Mouse (Mus musculus) lung, postnatal 0 days (tissue): Measurements from ENCODE around the gene Scgb3a1. TPM values are rescaled to one million over a fixed set of nuclear protein-coding genes. Genes with fewer than 3 reads are reported as not detected.

ENCODE experiments used
- ATAC-seq: fragments of 200-750 bp; cut with Nextera tagmentation; 2 replicates; pipeline ENCODE4 v1.8.0; 2017; ENCODE audit warnings: moderate library complexity
- DNase-seq: peaks from one replicate; pipeline ENCODE4 v3.0.0-alpha.2; 2016; ENCODE audit warnings: low spot score
- H3K27ac ChIP-seq: fragments of 300-500 bp; sonication (generic); 2 replicates; pipeline ENCODE4 v1.5.1; 2014; ENCODE audit warnings: antibody characterized with exemption, mild to moderate bottlenecking, low read length, mixed read lengths
- H3K27me3 ChIP-seq: fragments of 300-500 bp; sonication (generic); replicated peaks from 2 replicates; pipeline ENCODE4 v1.6.1; 2014; ENCODE audit warnings: low read length, mixed read lengths; ENCODE audit not compliant: insufficient read depth
- H3K36me3 ChIP-seq: fragments of 300-500 bp; sonication (generic); 2 replicates; pipeline ENCODE4 v1.6.1; 2014; ENCODE audit warnings: low read length, mixed read lengths; ENCODE audit not compliant: insufficient read depth
- H3K4me1 ChIP-seq: fragments of 300-500 bp; sonication (generic); 2 replicates; pipeline ENCODE4 v1.6.1; 2014; ENCODE audit warnings: antibody characterized with exemption, low read depth, low read length, mixed read lengths; ENCODE audit not compliant: insufficient read depth
- H3K4me2 ChIP-seq: fragments of 300-500 bp; sonication (generic); replicated peaks from 2 replicates; pipeline ENCODE4 v1.6.1; 2014; ENCODE audit warnings: low read depth, mild to moderate bottlenecking, low read length, moderate library complexity, mixed read lengths
- H3K4me3 ChIP-seq: fragments of 300-500 bp; sonication (generic); 2 replicates; pipeline ENCODE4 v1.5.1; 2014; ENCODE audit warnings: low read depth, low read length
- H3K9ac ChIP-seq: fragments of 300-500 bp; sonication (generic); replicated peaks from 2 replicates; pipeline ENCODE4 v1.6.1; 2014; ENCODE audit warnings: low read depth, mild to moderate bottlenecking
- H3K9me3 ChIP-seq: fragments of 300-500 bp; sonication (generic); 2 replicates; pipeline ENCODE4 v1.6.1; 2016; ENCODE audit warnings: low read length, mixed read lengths
- CTCF ChIP-seq: IDR thresholded peaks from 2 replicates; pipeline ENCODE4 v1.5.1; 2016; ENCODE audit warnings: antibody characterized with exemption, mild to moderate bottlenecking
- EP300 ChIP-seq: IDR thresholded peaks from 2 replicates; pipeline ENCODE4 v1.6.1; 2016; ENCODE audit warnings: antibody characterized with exemption, mild to moderate bottlenecking, control low read depth
- WGBS: fragments of 180-500 bp; shearing (Covaris S2); extraction: QIAGEN DNeasy Blood & Tissue Kit; methylation state at CpG from one replicate; pipeline ENCODE4 v1.1.7; 2014; 5-methylcytosine and 5-hydroxymethylcytosine counted together
- polyA plus RNA-seq: library from polyadenylated mRNA; unstranded; fragments of >200 nt; fragmentation: Nextera tagmentation; extraction: Ambion mirVana; gene quantifications from 2 replicates; pipeline ENCODE4 v1.2.1, GENCODE M21; 2015

Scgb3a1 gene
- 261 and 341 TPM in 2 replicates for polyA plus RNA-seq

GRCm38 (mm10) chr11:49663310-49663709, at the start of gene Scgb3a1:
Gene Scgb3a1 (plus strand): TSS chr11:49663610.
- Histone ChIP-seq H3K4me3 (no peak within 1 kb of the TSS), H3K9ac (no peak within 1 kb of the TSS), H3K4me1 (no peaks in the 10 kb centered on the region; the same call in 1 of the 2 replicates), H3K4me2 (no peak within 1 kb of the TSS), H3K27me3 (no peaks in the 10 kb centered on the region), H3K36me3 (no peaks in the 10 kb centered on the region), H3K9me3 (no peaks in the 10 kb centered on the region), H3K27ac (no peak within 1 kb of the TSS)
- WGBS: 63% methylated on average over 5 of the region's 5 CpGs
- TF ChIP-seq CTCF (no peak), EP300 (no peak)
- DNase-seq (no peak), ATAC-seq (no peak)

DNA sequence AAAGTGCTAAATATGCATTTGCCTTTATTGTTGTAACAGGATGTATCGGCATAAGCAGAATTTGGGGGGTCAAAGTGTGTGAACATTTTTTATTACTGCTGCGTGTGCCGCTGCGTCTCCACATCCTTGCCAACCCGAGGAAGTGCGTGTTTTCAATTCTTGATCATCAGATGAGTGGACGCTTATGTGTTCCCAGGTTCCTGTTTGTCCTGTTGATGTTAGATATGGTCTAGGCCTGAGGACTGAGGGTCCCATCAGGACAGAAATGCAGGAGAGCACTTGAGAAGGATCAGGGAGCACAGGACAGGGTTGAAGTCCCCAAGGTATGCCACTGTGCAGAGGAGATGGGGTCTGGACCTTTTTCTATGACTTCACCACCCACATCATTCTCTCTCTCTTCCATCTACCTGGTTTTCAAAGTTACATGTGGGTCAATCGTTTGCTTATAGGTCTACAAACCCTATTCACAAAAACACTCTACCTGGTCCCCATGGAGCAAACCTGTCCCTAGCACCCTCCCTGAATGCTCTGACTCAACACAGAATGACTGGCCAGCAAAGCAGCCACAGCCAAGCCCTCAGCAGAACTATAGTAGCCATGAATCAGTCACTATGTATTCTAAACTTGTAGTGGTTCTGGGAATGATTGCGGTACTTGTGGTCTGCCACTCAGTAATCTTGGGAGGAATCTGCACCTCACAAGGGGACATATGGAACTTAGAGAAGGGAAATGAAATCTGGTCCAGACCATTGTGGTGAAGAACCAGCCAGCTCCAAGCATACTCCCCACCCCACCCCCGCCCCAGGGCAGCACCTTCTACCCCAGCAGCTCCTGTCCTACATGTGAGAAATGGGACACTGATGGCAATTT, 47.3 kb upstream of the Scgb3a1 start:
- Histone ChIP-seq H3K36me3 (no peaks in the 10 kb centered on the region), H3K9ac (no peak overlapping the region), H3K4me2 (no peak overlapping the region), H3K9me3 (no peaks in the 10 kb centered on the region), H3K4me1 (no peaks in the 10 kb centered on the region; the same call in 1 of the 2 replicates), H3K27ac (no peak overlapping the region), H3K4me3 (no peak overlapping the region), H3K27me3 (no peaks in the 10 kb centered on the region)
- WGBS: 63% methylated on average over 10 of the region's 10 CpGs
- no peak for TF ChIP-seq EP300
- no peak for TF ChIP-seq CTCF
- DNase-seq: no peak
- ATAC-seq: no peak

- Histone ChIP-seq H3K36me3 (no peaks in the 10 kb centered on the region), H3K9me3 (no peaks in the 10 kb centered on the region), H3K4me2 (no peak overlapping the region), H3K9ac (no peak overlapping the region), H3K27me3 (no peaks in the 10 kb centered on the region), H3K27ac (no peak overlapping the region), H3K4me1 (no peaks in the 10 kb centered on the region; the same call in 1 of the 2 replicates), H3K4me3 (no peak overlapping the region)
- TF ChIP-seq CTCF (no peak), EP300 (no peak)
- 63% methylated on average over 8 of the region's 8 CpGs for WGBS
- DNase-seq (no peak), ATAC-seq (peak; percentile 30; the same call in 1 of the 2 replicates)
Observed at GRCm38 (mm10) chr11:49618476-49618875, 44.9 kb upstream of the Scgb3a1 start.

DNA sequence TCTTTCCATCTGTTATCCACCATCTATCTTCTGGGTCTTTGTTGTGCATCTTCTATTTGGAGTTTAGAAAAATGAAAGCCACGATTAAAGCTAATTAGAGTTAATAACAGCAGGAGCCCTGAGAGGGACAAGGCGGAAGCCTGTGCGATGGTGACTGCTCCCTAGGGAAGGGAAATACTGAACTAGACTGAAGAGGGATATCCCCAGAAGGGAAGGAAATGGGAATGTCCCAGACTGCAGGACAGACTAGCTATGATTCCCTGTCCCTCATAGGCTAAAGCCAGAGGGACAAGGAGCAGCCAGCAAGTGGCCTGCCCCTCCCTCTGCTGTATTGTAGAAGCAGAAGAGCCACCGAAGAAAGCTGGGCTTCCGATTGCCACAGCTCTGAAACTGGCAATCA, 41.5 kb upstream of the Scgb3a1 start:
- DNase-seq (no peak), ATAC-seq (no peak)
- TF ChIP-seq CTCF (no peak), EP300 (no peak)
- no peak overlapping the region for H3K27ac ChIP-seq
- H3K4me2 ChIP-seq: no peak overlapping the region
- H3K27me3 ChIP-seq: no peaks in the 10 kb centered on the region
- no peaks in the 10 kb centered on the region for H3K4me1 ChIP-seq
- no peaks in the 10 kb centered on the region for H3K36me3 ChIP-seq
- H3K4me3 ChIP-seq: no peak overlapping the region
- H3K9ac ChIP-seq: no peak overlapping the region
- WGBS: 68% methylated on average over 5 of the region's 5 CpGs
- no peaks in the 10 kb centered on the region for H3K9me3 ChIP-seq

DNA sequence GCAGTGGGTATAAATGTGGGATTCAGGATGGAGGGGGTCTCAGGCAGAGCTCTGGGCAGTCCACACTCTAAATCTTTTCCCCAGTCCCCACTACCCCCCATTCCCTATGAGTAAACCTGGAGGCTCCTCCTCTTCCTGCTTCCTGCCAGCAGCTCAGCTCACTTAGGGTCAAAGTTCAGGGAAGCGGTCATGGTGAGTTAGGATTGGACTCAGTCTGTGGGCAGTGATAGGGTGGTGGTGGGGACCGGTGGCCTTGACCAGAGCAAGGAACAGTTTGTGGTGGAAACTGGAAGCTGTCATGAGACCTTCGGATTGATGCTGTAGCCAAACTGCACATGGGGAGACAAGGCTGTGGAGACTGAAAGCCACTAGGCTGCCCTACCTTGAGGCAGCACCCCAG, 39.3 kb upstream of the Scgb3a1 start:
- 86% methylated on average over 3 of the region's 3 CpGs for WGBS
- no peak for DNase-seq
- Histone ChIP-seq H3K9me3 (no peaks in the 10 kb centered on the region), H3K9ac (no peak overlapping the region), H3K27ac (no peak overlapping the region), H3K36me3 (no peaks in the 10 kb centered on the region), H3K27me3 (no peaks in the 10 kb centered on the region), H3K4me3 (no peak overlapping the region), H3K4me1 (no peaks in the 10 kb centered on the region), H3K4me2 (no peak overlapping the region)
- ATAC-seq: peak; percentile 13
- no peak for TF ChIP-seq EP300
- TF ChIP-seq CTCF: no peak

DNA sequence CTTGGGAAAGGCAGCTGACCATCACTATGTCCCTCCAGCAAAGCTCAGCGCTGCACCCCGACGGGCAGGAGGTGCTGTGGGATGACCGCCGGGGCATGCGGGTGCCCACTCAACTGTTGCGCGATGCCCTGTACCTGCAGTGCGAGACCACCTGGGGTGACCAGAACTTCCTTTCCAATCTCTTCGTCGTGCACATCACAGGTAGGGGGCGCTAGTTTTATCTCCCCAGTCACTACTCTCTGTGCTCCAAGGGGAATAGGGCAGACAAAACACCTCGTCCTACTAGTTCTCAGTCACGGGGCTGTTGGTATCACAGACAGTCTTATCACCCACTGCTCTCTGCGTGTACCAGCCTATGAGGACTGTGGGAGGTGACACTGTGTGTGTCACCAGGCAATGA, 37.5 kb upstream of the Scgb3a1 start:
- no peak for DNase-seq

More for the DNA sequence above, 37.5 kb upstream of the Scgb3a1 start:
- no peaks in the 10 kb centered on the region for H3K27me3 ChIP-seq
- no peaks in the 10 kb centered on the region for H3K4me1 ChIP-seq
- H3K9ac ChIP-seq: no peak overlapping the region
- no peaks in the 10 kb centered on the region for H3K36me3 ChIP-seq
- peak; percentile 36 for TF ChIP-seq CTCF
- no peak for TF ChIP-seq EP300
- H3K4me2 ChIP-seq: no peak overlapping the region
- H3K27ac ChIP-seq: no peak overlapping the region
- no peaks in the 10 kb centered on the region for H3K9me3 ChIP-seq
- WGBS: 62% methylated on average over 15 of the region's 15 CpGs
- no peak overlapping the region for H3K4me3 ChIP-seq
- no peak for ATAC-seq
